15 mouse cellular contexts compared by ENCODE assay signal in the genomic region with DNA sequence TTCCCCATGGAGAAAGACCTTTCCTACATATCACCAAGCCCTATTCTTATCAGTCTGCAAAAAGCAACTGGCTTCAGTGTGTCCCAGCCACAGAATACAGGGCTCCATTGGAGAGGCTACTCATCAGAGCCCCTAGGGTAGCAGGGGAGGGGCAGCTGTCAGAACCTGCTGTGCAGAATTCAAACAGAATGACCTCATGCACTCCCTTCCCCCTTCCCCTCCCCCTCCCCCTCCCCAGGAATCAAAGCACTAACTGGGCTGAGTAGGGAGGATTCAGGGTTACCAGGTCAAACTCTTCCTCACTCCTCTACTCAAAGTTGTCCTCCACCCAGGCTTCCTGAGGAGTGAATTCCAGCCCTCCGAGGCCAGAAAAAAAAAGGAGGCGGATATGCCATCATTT.
A peak's percentile ranks its signal among the peaks of the same experiment; 100 is the strongest.
DNase-seq lines count a peak whose midpoint lies in the region; ATAC-seq lines count a peak whose summit lies in the region.
"Had no signal": no experiment of that assay in that cellular context is flagged by ENCODE, and none has a peak within 500 bp of the region (broad histone marks: within the 10 kb centered on the region; RNA-seq: fewer than 3 reads in every experiment).

No protein-coding gene starts in this region.

- no peak overlapping the region for H3K4me2 ChIP-seq in kidney, embryonic 14.5 days (replicated peaks; ENCODE audit: low read depth, low read length)
- no peak overlapping the region for H3K4me2 ChIP-seq in midbrain, embryonic 13.5 days (replicated peaks)
- H3K4me2 ChIP-seq: limb, embryonic 15.5 days had no signal

- H3K27me3 ChIP-seq in kidney, embryonic 14.5 days (ENCODE audit: control insufficient read depth, insufficient read depth, low read length) = no peaks in the 10 kb centered on the region
- no peaks in the 10 kb centered on the region for H3K27me3 ChIP-seq in embryonic facial prominence, embryonic 10.5 days (replicated peaks; ENCODE audit: low read depth, poor library complexity, severe bottlenecking)
- no peaks in the 10 kb centered on the region for H3K27me3 ChIP-seq in midbrain, embryonic 13.5 days
- H3K27me3 ChIP-seq: limb, embryonic 15.5 days had no signal

- H3K4me1 ChIP-seq in kidney, embryonic 14.5 days (ENCODE audit: control insufficient read depth, insufficient read depth, low read length) = peaks cover 26% of the 10 kb centered on the region
- peaks cover 64% of the 10 kb centered on the region for H3K4me1 ChIP-seq in embryonic facial prominence, embryonic 10.5 days
- H3K4me1 ChIP-seq in midbrain, embryonic 13.5 days (replicated peaks) = peaks cover 62% of the 10 kb centered on the region

- ATAC-seq in kidney, embryonic 14.5 days (ENCODE audit: low FRiP score, low TSS enrichment) = peak; percentile 58; the same call in 1 of the 2 replicates
- peak; percentile 37; the same call in 1 of the 2 replicates for ATAC-seq in midbrain, embryonic 13.5 days

- H3K9ac ChIP-seq in kidney, embryonic 14.5 days (ENCODE audit: low read depth, low read length) = no peak overlapping the region
- H3K9ac ChIP-seq in midbrain, embryonic 13.5 days (replicated peaks) = no peak overlapping the region
- H3K9ac ChIP-seq: limb, embryonic 15.5 days had no signal

- H3K27ac ChIP-seq in kidney, embryonic 14.5 days (ENCODE audit: low read depth, low read length) = no peak overlapping the region
- H3K27ac ChIP-seq in embryonic facial prominence, embryonic 10.5 days (replicated peaks) = peak overlapping the region; percentile 61
- peak overlapping the region; percentile 49 for H3K27ac ChIP-seq in midbrain, embryonic 13.5 days
- H3K27ac ChIP-seq: limb, embryonic 15.5 days; macrophage had no signal

- H3K4me3 ChIP-seq in kidney, embryonic 14.5 days (ENCODE audit: low read length) = no peak overlapping the region
- H3K4me3 ChIP-seq in embryonic facial prominence, embryonic 10.5 days = no peak overlapping the region
- H3K4me3 ChIP-seq in midbrain, embryonic 13.5 days (replicated peaks) = no peak overlapping the region
- H3K4me3 ChIP-seq: limb, embryonic 15.5 days had no signal

- 30% methylated on average over 2 of the region's 2 CpGs for WGBS in kidney, embryonic 14.5 days
- 10% methylated on average over 2 of the region's 2 CpGs for WGBS in embryonic facial prominence, embryonic 10.5 days
- WGBS in midbrain, embryonic 13.5 days = 3% methylated on average over 2 of the region's 2 CpGs

- H3K36me3 ChIP-seq in kidney, embryonic 14.5 days (ENCODE audit: control insufficient read depth, insufficient read depth, low read length) = no peaks in the 10 kb centered on the region
- H3K36me3 ChIP-seq in embryonic facial prominence, embryonic 10.5 days (replicated peaks) = peaks cover 16% of the 10 kb centered on the region; the same call in 1 of the 2 replicates
- H3K36me3 ChIP-seq in midbrain, embryonic 13.5 days = 0 out of 2 replicates have a peak, but pooled peaks cover 4% of the 10 kb centered on the region
- H3K36me3 ChIP-seq: G1E; limb, embryonic 15.5 days had no signal

- no peaks in the 10 kb centered on the region for H3K9me3 ChIP-seq in kidney, embryonic 14.5 days (ENCODE audit: control insufficient read depth, low read length)
- no peaks in the 10 kb centered on the region for H3K9me3 ChIP-seq in embryonic facial prominence, embryonic 10.5 days
- no peaks in the 10 kb centered on the region for H3K9me3 ChIP-seq in midbrain, embryonic 13.5 days
- H3K9me3 ChIP-seq: G1E; limb, embryonic 15.5 days had no signal

- DNase-seq in kidney, postnatal 10 days = no peak
- peak; percentile 51 for DNase-seq in ZHBTc4 (ENCODE audit: low read depth, low spot score)
- DNase-seq in embryonic facial prominence, embryonic 10.5 days (ENCODE audit: low spot score) = peak; percentile 64
- DNase-seq in right cerebral cortex, postnatal 14 days = no peak
- no peak for DNase-seq in urinary bladder, adult 18-20 months (ENCODE audit: low spot score in 2 of 2)
- no peak for DNase-seq in ovary, postnatal 14 days (ENCODE audit: low spot score)
- DNase-seq: adrenal gland, postnatal 10 days; cerebellum, adult 11-12 months; kidney, adult 18-20 months; layer of hippocampus, adult 9-11 months had no signal

Comparison
In these comparisons a context has a peak if more than half of its experiments do, and no peak if none do; other contexts are left out.
1. DNase-seq: peak in ZHBTc4 (single experiment) and embryonic facial prominence, embryonic 10.5 days (single experiment); none in kidney, postnatal 10 days (single experiment), right cerebral cortex, postnatal 14 days (single experiment), urinary bladder, adult 18-20 months (0 of 2) and ovary, postnatal 14 days (single experiment).